Mouse (Mus musculus) MEL (cell line): Measurements from ENCODE around the gene Cd248. TPM values are rescaled to one million over a fixed set of nuclear protein-coding genes. Genes with fewer than 3 reads are reported as not detected.

Experiments used
- DNase-seq: peaks from one replicate; pipeline ENCODE4 v3.0.0; 2011; ENCODE audit warnings: low read depth, low spot score
- H3K27ac ChIP-seq: 2 replicates; pipeline ENCODE4 v1.5.1; 2012; ENCODE audit warnings: low read depth, mild to moderate bottlenecking, control low read depth, low read length, moderate library complexity; ENCODE audit not compliant: control insufficient read depth
- H3K27me3 ChIP-seq, 2 experiments: fragments of 150-350 bp in 1 of 2; sonication (generic) in 1 of 2; 2 replicates each; pipeline ENCODE4 v1.6.1; 2012; ENCODE audit warnings: low read length in 2 of 2, mild to moderate bottlenecking in 2 of 2, improper control_type of control experiment in 1 of 2, moderate library complexity in 1 of 2; ENCODE audit not compliant: insufficient read depth in 2 of 2, control insufficient read depth in 1 of 2
- H3K36me3 ChIP-seq, 2 experiments: 2 replicates each; pipeline ENCODE4 v1.6.1; 2012 to 2014; ENCODE audit warnings: low read length in 2 of 2, improper control_type of control experiment in 1 of 2, inconsistent platforms in 1 of 2, mild to moderate bottlenecking in 1 of 2; ENCODE audit not compliant: insufficient read depth in 2 of 2, control insufficient read depth in 1 of 2
- H3K4me1 ChIP-seq, 2 experiments: fragments of 150-350 bp in 1 of 2; sonication (generic) in 1 of 2; 2 replicates each; pipeline ENCODE4 v1.6.1; 2012; ENCODE audit warnings: low read length in 2 of 2, improper control_type of control experiment in 1 of 2, mild to moderate bottlenecking in 1 of 2; ENCODE audit not compliant: insufficient read depth in 2 of 2, control insufficient read depth in 1 of 2
- H3K4me3 ChIP-seq, 2 experiments: fragments of 150-350 bp in 1 of 2; sonication (generic) in 1 of 2; 2 replicates each; pipeline ENCODE4 v1.5.1; 2012; ENCODE audit warnings: low read depth in 2 of 2, low read length in 2 of 2, mild to moderate bottlenecking in 2 of 2, moderate library complexity in 2 of 2, control low read depth in 1 of 2, improper control_type of control experiment in 1 of 2; ENCODE audit not compliant: control insufficient read depth in 1 of 2, insufficient read depth in 1 of 2
- H3K79me2 ChIP-seq: 2 replicates; pipeline ENCODE4 v1.6.1; 2012; ENCODE audit warnings: mild to moderate bottlenecking, low read length, moderate library complexity; ENCODE audit not compliant: control insufficient read depth, poor library complexity, insufficient read depth
- H3K9ac ChIP-seq: 2 replicates; pipeline ENCODE4 v1.6.1; 2012; ENCODE audit warnings: low read depth, mild to moderate bottlenecking, control low read depth, low read length, moderate library complexity; ENCODE audit not compliant: control insufficient read depth, poor library complexity, severe bottlenecking
- H3K9me3 ChIP-seq: fragments of 150-350 bp; sonication (generic); replicated peaks from 2 replicates; pipeline ENCODE4 v1.6.1; 2012; ENCODE audit warnings: mild to moderate bottlenecking, low read length, improper control_type of control experiment, moderate library complexity; ENCODE audit not compliant: insufficient read depth
- BHLHE40 ChIP-seq: IDR thresholded peaks from 2 replicates; pipeline ENCODE4 v1.6.1; 2012; ENCODE audit warnings: low read depth, mild to moderate bottlenecking, inconsistent platforms, low read length, improper control_type of control experiment, borderline replicate concordance
- CTCF ChIP-seq, 3 experiments: IDR thresholded peaks in 2 of 3; conservative IDR thresholded peaks in 1 of 3; 2 replicates each; pipeline ENCODE4 v1.5.1; 2011 to 2012; ENCODE audit warnings: low read length in 3 of 3, low read depth in 2 of 3, mild to moderate bottlenecking in 2 of 3, improper control_type of control experiment in 1 of 3, inconsistent platforms in 1 of 3, mixed read lengths in 1 of 3, moderate library complexity in 1 of 3; ENCODE audit not compliant: control insufficient read depth in 1 of 3, insufficient read depth in 1 of 3, poor library complexity in 1 of 3, severe bottlenecking in 1 of 3
- E2F4 ChIP-seq: IDR thresholded peaks from 2 replicates; pipeline ENCODE4 v1.6.1; 2011; ENCODE audit warnings: low read depth, low read length, improper control_type of control experiment, borderline replicate concordance
- ELF1 ChIP-seq: IDR thresholded peaks from 2 replicates; pipeline ENCODE4 v1.6.1; 2014; ENCODE audit warnings: low read depth, mild to moderate bottlenecking, inconsistent platforms, low read length, improper control_type of control experiment, moderate library complexity
- EP300 ChIP-seq, 2 experiments: IDR thresholded peaks; 2 replicates each; pipeline ENCODE4 v1.6.1; 2011; ENCODE audit warnings: improper control_type of control experiment in 2 of 2, low read length in 2 of 2, low read depth in 1 of 2, mild to moderate bottlenecking in 1 of 2
- ETS1 ChIP-seq: IDR thresholded peaks from 2 replicates; pipeline ENCODE4 v1.6.1; 2012; ENCODE audit warnings: low read depth, mild to moderate bottlenecking, inconsistent platforms, low read length, improper control_type of control experiment, moderate library complexity
- GABPA ChIP-seq: IDR thresholded peaks from 2 replicates; pipeline ENCODE4 v1.6.1; 2012; ENCODE audit warnings: low read depth, mild to moderate bottlenecking, inconsistent platforms, low read length, improper control_type of control experiment, moderate library complexity
- GATA1 ChIP-seq: IDR thresholded peaks from 2 replicates; pipeline ENCODE4 v1.6.1; 2011; ENCODE audit warnings: low read depth, low read length, improper control_type of control experiment
- HCFC1 ChIP-seq: IDR thresholded peaks from 2 replicates; pipeline ENCODE4 v1.6.1; 2012; ENCODE audit warnings: low read depth, mild to moderate bottlenecking, inconsistent platforms, low read length, improper control_type of control experiment, moderate library complexity
- JUND ChIP-seq: IDR thresholded peaks from 2 replicates; pipeline ENCODE4 v1.6.1; 2011; ENCODE audit warnings: low read depth, mild to moderate bottlenecking, improper control_type of control experiment, low read length
- KAT2A ChIP-seq: conservative IDR thresholded peaks from 2 replicates; pipeline ENCODE4 v1.6.1; 2012; ENCODE audit warnings: low read depth, low read length, improper control_type of control experiment, inconsistent platforms
- MAFK ChIP-seq: IDR thresholded peaks from 2 replicates; pipeline ENCODE4 v1.6.1; 2011; ENCODE audit warnings: low read depth, mild to moderate bottlenecking, low read length, improper control_type of control experiment, borderline replicate concordance
- MAX ChIP-seq: IDR thresholded peaks from 2 replicates; pipeline ENCODE4 v1.6.1; 2011; ENCODE audit warnings: low read length, improper control_type of control experiment
- MAZ ChIP-seq: IDR thresholded peaks from 2 replicates; pipeline ENCODE4 v1.6.1; 2012; ENCODE audit warnings: low read depth, mild to moderate bottlenecking, inconsistent platforms, low read length, improper control_type of control experiment
- MEF2A ChIP-seq: IDR thresholded peaks from 2 replicates; pipeline ENCODE4 v1.6.1; 2014; ENCODE audit warnings: low read depth, mild to moderate bottlenecking, inconsistent platforms, low read length, improper control_type of control experiment; ENCODE audit not compliant: poor library complexity, insufficient replicate concordance, severe bottlenecking; ENCODE audit errors: extremely low read depth
- MXI1 ChIP-seq: IDR thresholded peaks from 2 replicates; pipeline ENCODE4 v1.6.1; 2011; ENCODE audit warnings: mild to moderate bottlenecking, low read depth, low read length, improper control_type of control experiment
- MYB ChIP-seq: IDR thresholded peaks from 2 replicates; pipeline ENCODE4 v1.6.1; 2011; ENCODE audit warnings: mild to moderate bottlenecking, low read depth, low read length, improper control_type of control experiment
- MYC ChIP-seq: IDR thresholded peaks from 2 replicates; pipeline ENCODE4 v1.6.1; 2011; ENCODE audit warnings: low read depth, mild to moderate bottlenecking, low read length, improper control_type of control experiment, moderate library complexity
- NELFE ChIP-seq: IDR thresholded peaks from 2 replicates; pipeline ENCODE4 v1.6.1; 2011; ENCODE audit warnings: low read depth, low read length, improper control_type of control experiment
- NRF1 ChIP-seq: IDR thresholded peaks from 2 replicates; pipeline ENCODE4 v1.6.1; 2014; ENCODE audit warnings: low read depth, mild to moderate bottlenecking, inconsistent platforms, low read length, improper control_type of control experiment, moderate library complexity; ENCODE audit not compliant: poor library complexity, insufficient read depth, severe bottlenecking
- POLR2A ChIP-seq, 2 experiments: IDR thresholded peaks; 2 replicates each; pipeline ENCODE4 v1.6.1; 2011 to 2012; ENCODE audit warnings: low read length in 2 of 2, mild to moderate bottlenecking in 2 of 2, control low read depth in 1 of 2, improper control_type of control experiment in 1 of 2, low read depth in 1 of 2, moderate library complexity in 1 of 2; ENCODE audit not compliant: control insufficient read depth in 1 of 2, insufficient read depth in 1 of 2, poor library complexity in 1 of 2
- POLR2AphosphoS2 ChIP-seq: IDR thresholded peaks from 2 replicates; pipeline ENCODE4 v1.6.1; 2011; ENCODE audit warnings: low read length, improper control_type of control experiment
- POLR2AphosphoS5 ChIP-seq: IDR thresholded peaks from 2 replicates; pipeline ENCODE4 v1.6.1; 2012; ENCODE audit warnings: low read depth, borderline replicate concordance, mild to moderate bottlenecking, inconsistent platforms, low read length, moderate library complexity, mixed read lengths
- RAD21 ChIP-seq: IDR thresholded peaks from 2 replicates; pipeline ENCODE4 v1.6.1; 2011; ENCODE audit warnings: mild to moderate bottlenecking, low read depth, low read length, improper control_type of control experiment
- RCOR1 ChIP-seq: IDR thresholded peaks from 2 replicates; pipeline ENCODE4 v1.6.1; 2012; ENCODE audit warnings: low read depth, mild to moderate bottlenecking, inconsistent platforms, low read length, improper control_type of control experiment
- SIN3A ChIP-seq: IDR thresholded peaks from 2 replicates; pipeline ENCODE4 v1.6.1; 2012; ENCODE audit warnings: low read length, improper control_type of control experiment, inconsistent platforms
- SMC3 ChIP-seq: IDR thresholded peaks from 2 replicates; pipeline ENCODE4 v1.6.1; 2011; ENCODE audit warnings: low read depth, low read length, improper control_type of control experiment
- TAL1 ChIP-seq: IDR thresholded peaks from 2 replicates; pipeline ENCODE4 v1.6.1; 2012; ENCODE audit warnings: mild to moderate bottlenecking, inconsistent platforms, low read length, moderate library complexity, mixed read lengths
- TCF12 ChIP-seq: IDR thresholded peaks from 2 replicates; pipeline ENCODE4 v1.6.1; 2014; ENCODE audit warnings: low read depth, mild to moderate bottlenecking, inconsistent platforms, low read length, improper control_type of control experiment, moderate library complexity
- UBTF ChIP-seq: IDR thresholded peaks from 2 replicates; pipeline ENCODE4 v1.6.1; 2012; ENCODE audit warnings: low read depth, mild to moderate bottlenecking, inconsistent platforms, low read length, improper control_type of control experiment, moderate library complexity, borderline replicate concordance; ENCODE audit not compliant: insufficient read depth
- USF1 ChIP-seq: IDR thresholded peaks from 2 replicates; pipeline ENCODE4 v1.6.1; 2014; ENCODE audit warnings: low read depth, mild to moderate bottlenecking, inconsistent platforms, low read length, improper control_type of control experiment, moderate library complexity
- USF2 ChIP-seq, 2 experiments: IDR thresholded peaks; 2 replicates each; pipeline ENCODE4 v1.6.1; 2011 to 2012; ENCODE audit warnings: improper control_type of control experiment in 2 of 2, low read length in 2 of 2, borderline replicate concordance in 1 of 2, inconsistent platforms in 1 of 2, low read depth in 1 of 2, mild to moderate bottlenecking in 1 of 2; ENCODE audit not compliant: insufficient read depth in 1 of 2
- ZC3H11A ChIP-seq: IDR thresholded peaks from 2 replicates; pipeline ENCODE4 v1.6.1; 2012; ENCODE audit warnings: low read depth, mild to moderate bottlenecking, inconsistent platforms, low read length, improper control_type of control experiment
- ZMIZ1 ChIP-seq: IDR thresholded peaks from 2 replicates; pipeline ENCODE4 v1.6.1; 2012; ENCODE audit warnings: low read depth, mild to moderate bottlenecking, inconsistent platforms, low read length, improper control_type of control experiment, moderate library complexity
- ZNF384 ChIP-seq: IDR thresholded peaks from 2 replicates; pipeline ENCODE4 v1.6.1; 2012; ENCODE audit warnings: low read depth, mild to moderate bottlenecking, inconsistent platforms, low read length, improper control_type of control experiment
- polyA plus RNA-seq, 2 experiments: library from polyadenylated mRNA; stranded (reverse) in 1 of 2; unstranded in 1 of 2; fragments of >175 nt in 1 of 2; fragments of >200 nt in 1 of 2; gene quantifications; 2 replicates each; pipeline versions ENCODE4 v1.2.1 to v1.2.4; 2012; ENCODE audit warnings: low replicate concordance in 2 of 2, low read depth in 1 of 2; ENCODE audit not compliant: insufficient read length in 2 of 2, insufficient read depth in 1 of 2, missing spikeins in 1 of 2
- total RNA-seq: library from RNA; depleted of rRNA; stranded (reverse); fragments of 300-350 nt; gene quantifications from 2 replicates; pipeline ENCODE4 v1.2.3, GENCODE M21; 2012

Gene Cd248
- total and polyA plus RNA-seq, 3 experiments, result 0.27 to 0.86 TPM; not detected in 1

GRCm38 (mm10) chr19:5023621-5024479 is 44.0 kb upstream of the Cd248 start, which contains the start of gene Slc29a2:
Slc29a2 (plus strand) TSS chr19:5023860.
- no peaks in the 10 kb centered on the region for H3K9me3 ChIP-seq
- H3K27ac ChIP-seq, result peak within 1 kb of the TSS; percentile 63
- peaks cover 0 to 1% of the 10 kb centered on the region in 2 experiments; a peak in 1 of 4 replicates for H3K4me1 ChIP-seq
- H3K4me3 ChIP-seq, result peak within 1 kb of the TSS; percentile 66 to 97
- H3K27me3 ChIP-seq, result no peaks in the 10 kb centered on the region
- peaks cover 0 to 2% of the 10 kb centered on the region in 2 experiments; a peak in 1 of 4 replicates for H3K36me3 ChIP-seq
- DNase-seq, result peak; percentile 94
- H3K9ac ChIP-seq, result peak within 1 kb of the TSS; percentile 77
- no peaks in the 10 kb centered on the region; the same call in 1 of the 2 replicates for H3K79me2 ChIP-seq
- TF ChIP-seq MAX (peak; percentile 76), USF1 (no peak), NRF1 (no peak), BHLHE40 (no peak), TAL1 (no peak), RAD21 (no peak), MYB (no peak), POLR2AphosphoS2 (peak; percentile 80; the same call in 1 of the 2 replicates), POLR2A (IDR thresholded peaks at IDR 0.05; ENCODE audit: control insufficient read depth in 1 of 2, insufficient read depth in 1 of 2, low read depth in 1 of 2, low read length in 2 of 2, poor library complexity in 1 of 2) (peak; percentile 61 to 81), MXI1 (peak; percentile 84), RCOR1 (no peak), POLR2AphosphoS5 (no peak), UBTF (no peak), GABPA (no peak), ZMIZ1 (peak; percentile 81; the same call in 1 of the 2 replicates), MYC (peak; percentile 84), ELF1 (0 out of 2 replicates have a peak, but pooled peaks have one; percentile 63), ZNF384 (no peak), MEF2A (no peak), E2F4 (no peak), EP300 (IDR thresholded peaks at IDR 0.05; ENCODE audit: low read depth in 1 of 2, low read length in 2 of 2) (no peak), ETS1 (no peak), SMC3 (no peak; the same call in 1 of the 2 replicates), USF2 (IDR thresholded peaks at IDR 0.05; ENCODE audit: borderline replicate concordance in 1 of 2, insufficient read depth in 1 of 2, low read depth in 1 of 2, low read length in 2 of 2) (no peak), TCF12 (peak; percentile 33; the same call in 1 of the 2 replicates), NELFE (peak; percentile 84), MAZ (no peak), MAFK (no peak), SIN3A (peak; percentile 75), GATA1 (no peak), ZC3H11A (no peak), CTCF (IDR thresholded peaks at IDR 0.05 in 2 of 3, conservative IDR thresholded peaks at IDR 0.05 in 1 of 3; ENCODE audit: control insufficient read depth in 1 of 3, insufficient read depth in 1 of 3, low read depth in 2 of 3, low read length in 3 of 3, poor library complexity in 1 of 3, severe bottlenecking in 1 of 3) (no peak), JUND (no peak), KAT2A (no peak; the same call in 1 of the 2 replicates), HCFC1 (peak; percentile 89)
